Mouse (Mus musculus) stomach, embryonic 14.5 days (tissue): ENCODE data around the gene Fank1. TPM values are rescaled to one million over a fixed set of nuclear protein-coding genes. Genes with fewer than 3 reads are reported as not detected.

ENCODE experiments used
- ATAC-seq: fragments of 200-750 bp; cut with Nextera tagmentation; 2 replicates; pipeline ENCODE4 v1.8.0; 2017; ENCODE audit warnings: low read depth, moderate TSS enrichment; ENCODE audit not compliant: insufficient number of reproducible peaks, insufficient read depth, low FRiP score
- H3K27ac ChIP-seq: fragments of 300-500 bp; sonication (generic); 2 replicates; pipeline ENCODE4 v1.5.1; 2014; ENCODE audit warnings: mild to moderate bottlenecking, low read length, moderate library complexity, mixed read lengths
- H3K27me3 ChIP-seq: fragments of 300-500 bp; sonication (generic); 2 replicates; pipeline ENCODE4 v1.6.1; 2014; ENCODE audit warnings: low read length, control low read depth, mixed read lengths; ENCODE audit not compliant: control insufficient read depth, insufficient read depth
- H3K36me3 ChIP-seq: fragments of 300-500 bp; sonication (generic); 2 replicates; pipeline ENCODE4 v1.6.1; 2014; ENCODE audit warnings: mild to moderate bottlenecking, control low read depth, low read length, moderate library complexity, mixed read lengths; ENCODE audit not compliant: control insufficient read depth, insufficient read depth
- H3K4me1 ChIP-seq: fragments of 300-500 bp; sonication (generic); 2 replicates; pipeline ENCODE4 v1.6.1; 2014; ENCODE audit warnings: low read length, control low read depth, mixed read lengths; ENCODE audit not compliant: control insufficient read depth, insufficient read depth
- H3K4me2 ChIP-seq: fragments of 300-500 bp; sonication (generic); replicated peaks from 2 replicates; pipeline ENCODE4 v1.6.1; 2014; ENCODE audit warnings: low read depth, low read length, control low read depth
- H3K4me3 ChIP-seq: fragments of 300-500 bp; sonication (generic); 2 replicates; pipeline ENCODE4 v1.5.1; 2014; ENCODE audit warnings: low read depth, low read length, control low read depth
- H3K9ac ChIP-seq: fragments of 300-500 bp; sonication (generic); replicated peaks from 2 replicates; pipeline ENCODE4 v1.6.1; 2014; ENCODE audit warnings: low read depth, mild to moderate bottlenecking, control low read depth, low read length, moderate library complexity, mixed read lengths
- H3K9me3 ChIP-seq: fragments of 300-500 bp; sonication (generic); 2 replicates; pipeline ENCODE4 v1.6.1; 2016; ENCODE audit warnings: low read depth, low read length, control low read depth; ENCODE audit not compliant: control insufficient read depth
- WGBS: fragments of 180-500 bp; shearing (Covaris S2); extraction: QIAGEN DNeasy Blood & Tissue Kit; methylation state at CpG from one replicate; pipeline ENCODE4 v1.1.7; 2014; 5-methylcytosine and 5-hydroxymethylcytosine counted together
- polyA plus RNA-seq: library from polyadenylated mRNA; unstranded; fragments of >200 nt; fragmentation: Nextera tagmentation; extraction: Ambion mirVana; gene quantifications from 2 replicates; pipeline ENCODE4 v1.2.1, GENCODE M21; 2014

Gene Fank1
- polyA plus RNA-seq, 1 experiment from 2014 or later: 0.36 TPM

- WGBS: 4% methylated on average over 38 of the region's 38 CpGs
- no peaks in the 10 kb centered on the region for H3K9me3 ChIP-seq
- 0 out of 2 replicates have a peak, but pooled peaks have one; percentile 3 for ATAC-seq
- no peak overlapping the region for H3K27ac ChIP-seq
- H3K4me3 ChIP-seq: peak overlapping the region; percentile 71
- peak overlapping the region; percentile 55 for H3K9ac ChIP-seq
- H3K36me3 ChIP-seq: no peaks in the 10 kb centered on the region
- peak overlapping the region; percentile 78 for H3K4me2 ChIP-seq
- H3K27me3 ChIP-seq: no peaks in the 10 kb centered on the region
- H3K4me1 ChIP-seq: no peaks in the 10 kb centered on the region; the same call in 1 of the 2 replicates
Measured at GRCm38 (mm10) chr7:133775796-133776625, 650 bp upstream of the Fank1 start.

GRCm38 (mm10) chr7:133781583-133781982, 4.9 kb downstream of the Fank1 start:
- no peak overlapping the region for H3K4me2 ChIP-seq
- 60% methylated on average over 6 of the region's 6 CpGs for WGBS
- H3K27me3 ChIP-seq: no peaks in the 10 kb centered on the region
- no peaks in the 10 kb centered on the region for H3K9me3 ChIP-seq
- no peak overlapping the region for H3K9ac ChIP-seq
- no peak overlapping the region for H3K27ac ChIP-seq
- no peaks in the 10 kb centered on the region; the same call in 1 of the 2 replicates for H3K4me1 ChIP-seq
- no peaks in the 10 kb centered on the region for H3K36me3 ChIP-seq
- no peak overlapping the region for H3K4me3 ChIP-seq
- ATAC-seq: no peak

- Histone ChIP-seq H3K4me2 (peak overlapping the region; percentile 12; the same call in 1 of the 2 replicates), H3K27ac (no peak overlapping the region), H3K4me1 (no peaks in the 10 kb centered on the region; the same call in 1 of the 2 replicates), H3K9me3 (no peaks in the 10 kb centered on the region), H3K9ac (no peak overlapping the region), H3K27me3 (no peaks in the 10 kb centered on the region), H3K4me3 (no peak overlapping the region), H3K36me3 (no peaks in the 10 kb centered on the region)
- 52% methylated on average over 6 of the region's 6 CpGs for WGBS
- no peak for ATAC-seq
Measured at GRCm38 (mm10) chr7:133781991-133782390, 5.3 kb downstream of the Fank1 start.

- H3K4me3 ChIP-seq: no peak within 1 kb of the TSS
- no peaks in the 10 kb centered on the region; the same call in 1 of the 2 replicates for H3K4me1 ChIP-seq
- ATAC-seq: peak; percentile 92
- no peaks in the 10 kb centered on the region for H3K36me3 ChIP-seq
- H3K27me3 ChIP-seq: no peaks in the 10 kb centered on the region
- H3K27ac ChIP-seq: peak within 1 kb of the TSS; percentile 64
- no peak within 1 kb of the TSS for H3K9ac ChIP-seq
- H3K4me2 ChIP-seq: peak within 1 kb of the TSS; percentile 12; the same call in 1 of the 2 replicates
- no peaks in the 10 kb centered on the region for H3K9me3 ChIP-seq
- WGBS: 26% methylated on average over 18 of the region's 18 CpGs
Measured at GRCm38 (mm10) chr7:133782717-133783435, 6.2 kb downstream of the Fank1 start, which contains the start of gene Dhx32. Dhx32 (minus strand) TSS chr7:133782726.

GRCm38 (mm10) chr7:133787571-133787970, 10.9 kb downstream of the Fank1 start:
- Histone ChIP-seq H3K36me3 (no peaks in the 10 kb centered on the region), H3K4me1 (no peaks in the 10 kb centered on the region; the same call in 1 of the 2 replicates), H3K4me3 (no peak overlapping the region), H3K9ac (no peak overlapping the region), H3K9me3 (no peaks in the 10 kb centered on the region), H3K27me3 (no peaks in the 10 kb centered on the region), H3K4me2 (no peak overlapping the region), H3K27ac (no peak overlapping the region)
- ATAC-seq: no peak
- WGBS: 79% methylated on average over 6 of the region's 6 CpGs

GRCm38 (mm10) chr7:133788147-133788546, 11.5 kb downstream of the Fank1 start:
- H3K27me3 ChIP-seq: no peaks in the 10 kb centered on the region
- no peak overlapping the region for H3K9ac ChIP-seq
- H3K9me3 ChIP-seq: no peaks in the 10 kb centered on the region
- no peak overlapping the region for H3K4me3 ChIP-seq
- H3K27ac ChIP-seq: no peak overlapping the region
- H3K36me3 ChIP-seq: no peaks in the 10 kb centered on the region
- no peaks in the 10 kb centered on the region for H3K4me1 ChIP-seq
- ATAC-seq: no peak
- WGBS: 68% methylated on average over 3 of the region's 3 CpGs
- no peak overlapping the region for H3K4me2 ChIP-seq

GRCm38 (mm10) chr7:133790171-133790570, 13.5 kb downstream of the Fank1 start:
- no peak for ATAC-seq
- Histone ChIP-seq H3K4me3 (no peak overlapping the region), H3K4me2 (no peak overlapping the region), H3K4me1 (0 out of 2 replicates have a peak, but pooled peaks cover 3% of the 10 kb centered on the region), H3K9ac (no peak overlapping the region), H3K27me3 (no peaks in the 10 kb centered on the region), H3K27ac (no peak overlapping the region), H3K9me3 (no peaks in the 10 kb centered on the region), H3K36me3 (no peaks in the 10 kb centered on the region)
- 90% methylated on average over 4 of the region's 4 CpGs for WGBS

GRCm38 (mm10) chr7:133790608-133791229, 14.1 kb downstream of the Fank1 start:
- H3K36me3 ChIP-seq: no peaks in the 10 kb centered on the region

More at GRCm38 (mm10) chr7:133790608-133791229, 14.1 kb downstream of the Fank1 start:
- H3K9ac ChIP-seq: no peak overlapping the region
- H3K27ac ChIP-seq: no peak overlapping the region
- ATAC-seq: no peak
- no peaks in the 10 kb centered on the region for H3K9me3 ChIP-seq
- 83% methylated on average over 4 of the region's 4 CpGs for WGBS
- H3K4me2 ChIP-seq: no peak overlapping the region
- no peak overlapping the region for H3K4me3 ChIP-seq
- no peaks in the 10 kb centered on the region for H3K27me3 ChIP-seq
- H3K4me1 ChIP-seq: 0 out of 2 replicates have a peak, but pooled peaks cover 3% of the 10 kb centered on the region
